Mouse (Mus musculus) forebrain, embryonic 10.5 days (tissue): ENCODE measurements at regions not wholly inside any gene's neighbourhood (a gene's known extent, or its start where the extent isn't known, plus 50 kb on each side); places are given as distances from the start of the nearest gene placed in this dataset.

Experiments used
- DNase-seq: peaks from one replicate; pipeline ENCODE4 v3.0.0-alpha.2; 2017; ENCODE audit warnings: low spot score; ENCODE audit errors: extremely low spot score
- H3K27ac ChIP-seq: fragments of 300-500 bp; sonication (generic); 2 replicates; pipeline ENCODE4 v1.5.1; 2016; ENCODE audit warnings: mild to moderate bottlenecking
- H3K27me3 ChIP-seq: fragments of 300-500 bp; sonication (generic); 2 replicates; pipeline ENCODE4 v1.6.1; 2016; ENCODE audit warnings: mild to moderate bottlenecking; ENCODE audit not compliant: poor library complexity, severe bottlenecking
- H3K36me3 ChIP-seq: fragments of 300-500 bp; sonication (generic); replicated peaks from 2 replicates; pipeline ENCODE4 v1.6.1; 2016; ENCODE audit warnings: mild to moderate bottlenecking, moderate library complexity
- H3K4me1 ChIP-seq: fragments of 300-500 bp; sonication (generic); 2 replicates; pipeline ENCODE4 v1.6.1; 2016
- H3K4me3 ChIP-seq: fragments of 300-500 bp; sonication (generic); 2 replicates; pipeline ENCODE4 v1.5.1; 2016; ENCODE audit warnings: mild to moderate bottlenecking, moderate library complexity
- H3K9me3 ChIP-seq: fragments of 300-500 bp; sonication (generic); 2 replicates; pipeline ENCODE4 v1.6.1; 2016; ENCODE audit warnings: mild to moderate bottlenecking, moderate library complexity
- WGBS: fragments of 180-500 bp; shearing (Covaris S2); methylation state at CpG from one replicate; pipeline ENCODE4 v1.1.7; 2016; 5-methylcytosine and 5-hydroxymethylcytosine counted together

DNA sequence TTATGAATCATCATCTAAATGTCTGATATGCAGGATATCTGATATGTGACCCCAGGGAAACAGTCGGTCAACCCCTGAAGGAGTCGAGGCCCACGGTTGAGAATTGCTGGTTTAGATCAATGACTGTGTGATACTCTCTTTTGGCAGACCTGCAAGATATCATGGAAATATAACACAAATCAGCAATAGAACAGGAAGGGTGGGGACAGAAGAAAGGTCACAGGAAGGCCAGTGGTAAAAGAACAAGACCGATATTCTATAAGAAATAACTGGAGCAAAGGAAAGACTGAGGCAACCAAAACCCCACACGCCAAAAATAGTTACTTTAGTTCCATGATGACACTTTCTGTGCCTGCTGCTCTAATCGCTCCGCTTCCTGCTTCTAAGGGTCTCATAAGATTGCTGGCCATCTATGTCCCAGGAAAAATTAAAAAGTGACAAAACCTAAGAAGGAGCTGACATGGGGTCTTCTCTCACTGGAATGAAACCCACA lies 103.2 kb downstream of the Nfkbiz start:
- no peaks in the 10 kb centered on the region for H3K4me1 ChIP-seq
- no peak for DNase-seq
- 94% methylated on average over 7 of the region's 7 CpGs for WGBS
- H3K27me3 ChIP-seq: no peaks in the 10 kb centered on the region
- no peak overlapping the region for H3K4me3 ChIP-seq
- no peaks in the 10 kb centered on the region for H3K36me3 ChIP-seq
- no peak overlapping the region for H3K27ac ChIP-seq
- H3K9me3 ChIP-seq: no peaks in the 10 kb centered on the region

DNA sequence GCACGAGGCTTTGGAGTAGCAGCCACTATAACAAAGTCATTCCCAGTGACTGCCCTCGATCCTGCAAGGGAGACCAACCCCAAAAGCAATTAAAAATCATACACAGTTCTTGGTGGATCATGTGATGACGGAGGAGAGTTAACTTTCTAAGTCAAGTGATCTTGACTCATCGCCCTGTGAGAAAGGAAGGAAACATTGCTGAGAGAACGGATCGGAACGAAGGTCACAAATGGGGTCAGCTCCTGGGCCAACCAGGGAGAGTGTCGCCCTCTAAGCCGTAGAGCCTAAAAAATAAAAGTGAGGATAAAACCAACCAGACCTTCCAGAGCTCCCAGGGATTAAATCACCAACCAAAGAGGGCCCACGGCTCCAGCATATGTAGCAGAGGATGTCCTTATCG lies 104.4 kb downstream of the Nfkbiz start:
- no peaks in the 10 kb centered on the region for H3K9me3 ChIP-seq
- DNase-seq: no peak
- H3K36me3 ChIP-seq: no peaks in the 10 kb centered on the region
- 85% methylated on average over 11 of the region's 11 CpGs for WGBS
- no peak overlapping the region for H3K4me3 ChIP-seq
- no peaks in the 10 kb centered on the region for H3K27me3 ChIP-seq
- no peaks in the 10 kb centered on the region for H3K4me1 ChIP-seq
- no peak overlapping the region for H3K27ac ChIP-seq

DNA sequence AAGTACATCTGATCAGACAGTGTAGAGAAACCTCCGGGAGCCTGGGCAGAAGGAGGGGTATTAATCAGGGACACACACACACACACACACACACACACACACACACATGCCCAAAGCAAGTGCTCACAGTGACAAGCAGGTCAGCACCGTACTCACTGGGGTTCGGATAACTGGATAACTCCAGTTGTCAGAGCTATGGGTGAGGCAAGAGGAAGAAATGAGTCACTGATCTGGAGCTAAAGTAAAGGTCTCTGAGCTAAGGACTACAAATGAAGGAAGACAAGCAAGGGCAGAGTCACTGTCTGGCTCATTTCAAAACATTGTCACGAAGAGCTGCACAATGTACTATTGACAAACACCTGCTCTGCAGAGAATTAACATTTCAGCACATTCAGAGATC lies 104.9 kb downstream of the Nfkbiz start:
- no peaks in the 10 kb centered on the region for H3K36me3 ChIP-seq
- H3K4me1 ChIP-seq: no peaks in the 10 kb centered on the region
- H3K4me3 ChIP-seq: no peak overlapping the region
- DNase-seq: no peak
- no peak overlapping the region for H3K27ac ChIP-seq
- no peaks in the 10 kb centered on the region for H3K27me3 ChIP-seq
- no peaks in the 10 kb centered on the region for H3K9me3 ChIP-seq
- 79% methylated on average over 4 of the region's 4 CpGs for WGBS

DNA sequence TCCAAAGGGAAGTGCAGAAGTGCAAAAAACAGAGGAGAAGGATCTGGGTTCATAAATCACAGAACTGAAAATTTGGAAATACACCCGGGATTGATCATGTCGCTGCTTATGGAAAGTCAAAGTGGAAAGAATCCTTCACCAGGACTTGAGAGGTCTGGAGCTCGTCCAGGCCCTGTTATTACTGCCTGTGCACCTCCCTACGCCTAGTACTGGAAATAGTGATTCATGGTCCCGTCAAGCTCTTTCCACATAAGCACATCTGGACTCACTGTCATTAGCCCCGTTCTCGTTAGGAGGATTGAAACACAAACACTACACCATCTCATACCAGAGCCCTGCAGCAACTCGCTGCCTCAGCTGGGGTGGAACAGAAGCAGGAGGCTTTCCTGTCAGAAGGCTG lies 107.7 kb downstream of the Nfkbiz start:
- DNase-seq: no peak
- H3K27me3 ChIP-seq: no peaks in the 10 kb centered on the region
- H3K4me1 ChIP-seq: no peaks in the 10 kb centered on the region
- H3K4me3 ChIP-seq: no peak overlapping the region
- no peaks in the 10 kb centered on the region for H3K9me3 ChIP-seq
- 93% methylated on average over 8 of the region's 8 CpGs for WGBS
- no peaks in the 10 kb centered on the region for H3K36me3 ChIP-seq
- no peak overlapping the region for H3K27ac ChIP-seq

DNA sequence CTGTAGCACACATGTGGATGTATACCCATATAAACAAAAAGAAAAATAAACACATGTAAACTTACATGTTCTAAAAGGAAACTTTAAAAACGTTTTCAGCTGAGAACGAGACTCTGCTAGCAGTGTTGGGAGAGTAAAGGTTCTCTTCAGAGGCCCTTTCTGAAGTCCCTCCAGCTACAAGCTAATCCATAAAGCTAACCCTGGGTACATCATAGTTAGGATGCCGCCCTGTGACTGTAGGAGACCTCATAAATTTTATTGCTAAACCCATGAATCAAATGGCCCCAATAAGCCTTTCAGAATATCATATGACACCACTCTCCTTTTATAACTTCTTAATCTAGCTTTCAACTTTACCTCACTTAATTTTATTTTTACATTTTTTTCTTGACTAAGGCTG lies 112.2 kb downstream of the Nfkbiz start:
- Histone ChIP-seq H3K4me1 (no peaks in the 10 kb centered on the region), H3K9me3 (no peaks in the 10 kb centered on the region), H3K4me3 (no peak overlapping the region), H3K27ac (no peak overlapping the region), H3K27me3 (no peaks in the 10 kb centered on the region), H3K36me3 (no peaks in the 10 kb centered on the region)
- no peak for DNase-seq
- WGBS: 80% methylated on average over 3 of the region's 3 CpGs

DNA sequence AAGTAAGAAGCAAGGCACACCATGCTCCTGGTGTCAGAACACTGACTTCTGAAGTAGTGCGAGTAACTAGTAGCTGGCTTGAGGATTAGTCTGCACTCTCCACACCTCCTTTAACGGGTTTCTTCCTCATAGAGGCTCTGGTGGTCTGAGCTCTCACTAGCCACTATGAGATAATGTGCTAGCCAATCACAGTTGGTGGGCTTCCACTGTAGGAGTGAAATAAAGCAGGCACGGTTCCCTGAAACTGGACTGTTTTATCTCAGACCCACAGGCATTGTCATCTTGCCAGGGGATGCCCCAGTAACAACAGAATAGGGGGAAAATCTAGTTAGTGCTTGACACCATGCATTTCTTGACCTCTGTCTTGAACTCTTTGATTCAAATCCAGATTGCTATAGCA lies 118.3 kb downstream of the Nfkbiz start:
- Histone ChIP-seq H3K36me3 (no peaks in the 10 kb centered on the region), H3K4me1 (no peaks in the 10 kb centered on the region), H3K27me3 (no peaks in the 10 kb centered on the region), H3K9me3 (no peaks in the 10 kb centered on the region), H3K4me3 (no peak overlapping the region), H3K27ac (no peak overlapping the region)
- 68% methylated on average over 3 of the region's 3 CpGs for WGBS
- no peak for DNase-seq

DNA sequence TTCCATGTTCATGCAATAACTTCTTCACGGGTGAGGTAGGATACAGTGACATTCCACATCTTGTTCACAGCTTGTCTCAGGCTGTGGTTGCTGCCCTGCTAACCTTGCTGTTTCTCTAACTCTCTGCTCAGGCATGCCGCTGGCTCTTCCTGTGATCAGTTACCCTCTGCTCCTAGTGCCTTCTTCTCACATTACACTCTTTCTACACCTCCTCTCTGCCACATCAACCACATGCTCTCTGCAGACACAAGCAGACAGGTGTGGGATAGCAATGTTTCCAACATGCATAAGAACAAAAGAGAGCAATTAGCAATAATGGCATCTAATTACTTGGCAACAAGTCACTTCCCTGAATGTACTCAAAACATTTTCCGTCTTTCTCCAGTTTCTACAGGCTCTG lies 128.7 kb downstream of the Nfkbiz start:
- WGBS: 68% methylated on average over 3 of the region's 3 CpGs
- Histone ChIP-seq H3K27ac (no peak overlapping the region), H3K4me1 (no peaks in the 10 kb centered on the region), H3K9me3 (no peaks in the 10 kb centered on the region; the same call in 1 of the 2 replicates), H3K27me3 (no peaks in the 10 kb centered on the region), H3K4me3 (no peak overlapping the region), H3K36me3 (no peaks in the 10 kb centered on the region)
- DNase-seq: no peak

DNA sequence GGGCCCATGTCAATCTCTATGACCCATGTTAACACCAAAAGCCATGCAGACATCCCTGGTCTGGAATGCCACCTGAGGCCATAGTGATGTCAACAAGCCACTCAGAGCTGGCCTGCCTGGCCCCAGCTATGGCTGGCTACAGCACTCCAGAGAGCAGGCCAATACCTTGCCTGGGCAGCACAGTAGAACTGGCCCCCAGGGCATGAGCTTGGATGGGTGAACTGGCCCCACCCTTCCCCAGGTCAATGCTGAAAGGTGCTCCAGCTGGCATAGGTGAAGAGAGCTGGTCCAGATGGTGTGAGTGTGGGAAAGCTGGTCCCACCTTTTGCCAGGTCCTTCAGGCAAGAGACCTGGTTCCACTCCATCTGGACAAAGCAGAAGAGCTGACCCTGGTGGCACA lies 132.2 kb downstream of the Nfkbiz start:
- H3K9me3 ChIP-seq: no peaks in the 10 kb centered on the region; the same call in 1 of the 2 replicates
- H3K4me3 ChIP-seq: no peak overlapping the region
- no peak for DNase-seq
- H3K36me3 ChIP-seq: no peaks in the 10 kb centered on the region
- no peaks in the 10 kb centered on the region for H3K27me3 ChIP-seq
- no peaks in the 10 kb centered on the region for H3K4me1 ChIP-seq
- H3K27ac ChIP-seq: no peak overlapping the region

DNA sequence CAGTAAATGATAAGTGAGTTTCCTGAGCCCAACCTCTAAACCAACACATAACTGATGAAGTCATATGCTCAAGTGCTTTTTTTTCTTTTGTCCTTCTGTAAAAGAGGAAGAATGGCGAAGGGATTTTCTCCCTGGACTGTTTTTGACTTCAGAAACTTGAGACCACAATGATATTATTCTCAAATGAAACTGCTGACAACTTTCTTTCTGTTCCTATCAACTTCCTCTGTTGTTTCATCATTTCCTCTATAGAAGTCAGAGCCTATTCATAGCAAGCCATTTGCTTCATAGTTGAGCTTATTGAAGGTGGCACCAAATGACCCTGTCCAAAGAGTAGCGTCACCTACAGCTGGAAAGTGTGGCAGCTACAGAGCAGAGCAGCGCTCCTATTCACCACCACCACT lies 140.2 kb downstream of the Nfkbiz start:
- 87% methylated on average over 3 of the region's 3 CpGs for WGBS
- Histone ChIP-seq H3K9me3 (no peaks in the 10 kb centered on the region), H3K27me3 (no peaks in the 10 kb centered on the region), H3K4me3 (no peak overlapping the region), H3K36me3 (no peaks in the 10 kb centered on the region), H3K27ac (no peak overlapping the region), H3K4me1 (no peaks in the 10 kb centered on the region)
- no peak for DNase-seq

DNA sequence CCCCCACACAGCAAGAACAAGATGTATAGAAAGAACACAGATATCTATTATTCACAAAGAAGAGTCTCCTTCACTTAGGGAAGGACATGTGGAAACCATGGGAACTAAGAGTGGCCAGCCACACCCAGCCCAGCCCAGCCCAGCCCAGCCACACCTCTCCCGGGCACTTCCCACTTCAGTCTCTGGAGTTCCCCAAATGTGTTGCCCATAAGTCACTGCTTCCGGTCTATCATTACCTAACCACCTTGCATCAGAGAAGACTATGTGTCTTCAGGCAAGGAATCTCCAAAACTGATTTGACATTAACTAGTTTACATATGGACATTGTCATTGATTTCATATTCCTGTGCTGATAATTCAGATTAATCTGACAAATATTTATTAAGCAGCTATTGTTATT lies 147.6 kb downstream of the Nfkbiz start:
- no peak for DNase-seq
- no peak overlapping the region for H3K4me3 ChIP-seq
- H3K4me1 ChIP-seq: no peaks in the 10 kb centered on the region
- no peak overlapping the region for H3K27ac ChIP-seq
- no peaks in the 10 kb centered on the region for H3K9me3 ChIP-seq
- 95% methylated on average over 2 of the region's 2 CpGs for WGBS
- no peaks in the 10 kb centered on the region for H3K36me3 ChIP-seq
- no peaks in the 10 kb centered on the region for H3K27me3 ChIP-seq

DNA sequence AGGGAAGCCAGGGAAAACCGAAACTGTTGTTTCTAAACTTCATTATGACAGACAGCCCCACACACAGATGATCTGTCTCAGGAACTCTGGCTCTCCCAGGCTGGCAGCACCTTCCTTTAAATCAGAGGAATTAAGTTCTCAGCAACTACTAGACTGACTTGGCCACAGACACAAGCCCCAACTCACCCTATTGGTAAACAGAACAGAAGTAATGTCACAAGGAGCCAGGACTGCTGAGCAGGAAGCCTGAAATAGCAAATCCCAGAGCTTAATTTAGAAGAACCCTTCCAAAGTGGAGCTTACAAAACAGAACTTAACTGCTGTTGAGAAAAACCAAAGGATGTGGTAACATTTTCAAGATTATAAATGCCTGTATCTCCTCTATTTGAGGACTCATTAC lies 174.8 kb downstream of the Nfkbiz start:
- DNase-seq: no peak
- Histone ChIP-seq H3K9me3 (no peaks in the 10 kb centered on the region), H3K4me3 (no peak overlapping the region), H3K36me3 (no peaks in the 10 kb centered on the region), H3K27me3 (no peaks in the 10 kb centered on the region), H3K4me1 (no peaks in the 10 kb centered on the region), H3K27ac (no peak overlapping the region)
- WGBS: 89% methylated on average over 1 of the region's 1 CpGs

DNA sequence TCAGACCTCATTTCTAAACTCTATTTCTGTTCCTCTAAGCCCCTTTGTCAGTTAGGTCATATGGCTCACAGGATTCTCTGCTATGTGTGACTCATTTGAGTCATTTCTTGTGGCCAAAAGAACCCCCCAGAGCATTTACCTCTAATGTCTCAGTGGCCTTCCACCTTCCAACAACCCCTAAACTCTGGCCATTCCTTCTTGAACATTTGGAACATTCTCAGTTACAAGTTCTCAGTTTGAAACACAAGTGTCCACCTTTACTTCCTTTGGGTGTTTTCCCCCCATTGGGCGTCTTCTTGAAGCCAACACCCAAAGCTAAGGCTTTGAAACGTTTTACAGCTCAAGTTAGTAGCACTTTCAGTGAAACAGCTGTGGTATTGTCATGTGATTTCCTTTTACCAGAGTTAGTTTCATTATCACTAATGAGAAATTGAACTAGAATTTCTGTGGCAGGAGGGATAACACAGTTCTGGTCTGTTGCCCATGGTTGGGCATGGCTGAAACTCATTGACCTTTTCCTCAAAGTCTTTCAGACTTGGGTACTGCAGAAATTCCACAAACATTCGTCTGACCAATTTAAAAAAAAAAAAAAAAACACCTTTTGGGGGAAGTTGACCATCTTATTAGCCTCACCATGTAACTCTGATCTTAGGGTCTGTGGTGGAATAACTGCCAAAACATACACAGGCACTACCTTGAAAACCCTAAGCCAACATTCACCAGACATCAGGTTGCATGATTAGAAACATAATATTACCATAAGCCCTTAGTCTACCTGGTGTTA lies 201.8 kb downstream of the Nfkbiz start:
- 74% methylated on average over 3 of the region's 3 CpGs for WGBS
- no peaks in the 10 kb centered on the region for H3K4me1 ChIP-seq
- no peak overlapping the region for H3K27ac ChIP-seq
- no peak for DNase-seq
- H3K9me3 ChIP-seq: no peaks in the 10 kb centered on the region
- no peaks in the 10 kb centered on the region for H3K27me3 ChIP-seq
- H3K4me3 ChIP-seq: no peak overlapping the region
- no peaks in the 10 kb centered on the region for H3K36me3 ChIP-seq

DNA sequence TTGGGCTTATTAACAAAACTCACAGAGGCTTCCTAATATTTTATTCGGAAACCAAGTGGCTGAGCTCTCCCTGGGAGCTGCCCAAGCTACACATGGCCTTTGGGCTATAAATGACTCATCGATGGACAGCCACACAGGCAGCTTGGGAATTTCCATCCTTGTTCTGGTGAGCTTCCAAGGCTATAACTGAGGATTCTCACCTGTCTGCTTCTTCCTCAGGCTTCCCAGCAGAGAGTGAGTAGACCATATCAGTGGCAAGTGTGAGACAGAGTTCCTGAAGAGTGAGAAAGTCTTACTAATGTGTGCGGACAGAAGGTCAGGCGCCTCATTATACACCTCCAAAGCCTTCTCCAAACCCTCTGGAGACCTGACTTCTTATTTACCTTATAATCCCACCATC lies 202.5 kb downstream of the Nfkbiz start:
- no peak for DNase-seq
- H3K36me3 ChIP-seq: no peaks in the 10 kb centered on the region
- no peak overlapping the region for H3K27ac ChIP-seq
- H3K27me3 ChIP-seq: no peaks in the 10 kb centered on the region
- WGBS: 94% methylated on average over 4 of the region's 4 CpGs
- H3K4me1 ChIP-seq: no peaks in the 10 kb centered on the region
- H3K4me3 ChIP-seq: no peak overlapping the region
- no peaks in the 10 kb centered on the region for H3K9me3 ChIP-seq

DNA sequence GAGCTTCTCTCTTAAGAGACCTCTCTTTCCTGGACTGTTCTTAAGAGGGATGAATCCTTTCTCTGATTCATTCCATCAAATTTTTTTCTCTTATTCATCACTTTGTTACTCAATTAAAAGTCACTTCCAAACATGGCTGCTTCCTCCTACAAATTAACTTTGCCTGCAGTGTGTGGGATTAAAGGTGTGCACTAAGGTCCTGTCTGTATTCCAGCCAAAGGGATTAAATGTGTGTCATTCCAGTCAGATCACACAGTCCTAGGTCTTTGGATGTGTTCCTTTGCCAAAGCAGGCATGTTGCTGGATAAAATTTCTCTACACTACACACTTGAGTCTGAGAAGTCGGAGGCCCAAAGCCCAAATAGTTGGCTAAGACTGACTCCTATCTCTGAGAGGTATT lies 204.0 kb downstream of the Nfkbiz start:
- H3K27me3 ChIP-seq: no peaks in the 10 kb centered on the region
- no peak for DNase-seq
- WGBS: 88% methylated on average over 1 of the region's 1 CpGs
- no peak overlapping the region for H3K27ac ChIP-seq
- H3K9me3 ChIP-seq: no peaks in the 10 kb centered on the region
- H3K4me3 ChIP-seq: no peak overlapping the region
- H3K36me3 ChIP-seq: no peaks in the 10 kb centered on the region
- H3K4me1 ChIP-seq: no peaks in the 10 kb centered on the region
